Mouse (Mus musculus): ENCODE data around the gene Lrp5. TPM values are rescaled to one million over a fixed set of nuclear protein-coding genes. Genes with fewer than 3 reads are reported as not detected.
A peak's percentile ranks its signal among the peaks of the same experiment; 100 is the strongest.

Lrp5 gene
- 1.1 and 1.4 TPM in 2 replicates for polyA plus RNA-seq (2015; fragmentation: Nextera tagmentation; extraction: Ambion mirVana)

DNA sequence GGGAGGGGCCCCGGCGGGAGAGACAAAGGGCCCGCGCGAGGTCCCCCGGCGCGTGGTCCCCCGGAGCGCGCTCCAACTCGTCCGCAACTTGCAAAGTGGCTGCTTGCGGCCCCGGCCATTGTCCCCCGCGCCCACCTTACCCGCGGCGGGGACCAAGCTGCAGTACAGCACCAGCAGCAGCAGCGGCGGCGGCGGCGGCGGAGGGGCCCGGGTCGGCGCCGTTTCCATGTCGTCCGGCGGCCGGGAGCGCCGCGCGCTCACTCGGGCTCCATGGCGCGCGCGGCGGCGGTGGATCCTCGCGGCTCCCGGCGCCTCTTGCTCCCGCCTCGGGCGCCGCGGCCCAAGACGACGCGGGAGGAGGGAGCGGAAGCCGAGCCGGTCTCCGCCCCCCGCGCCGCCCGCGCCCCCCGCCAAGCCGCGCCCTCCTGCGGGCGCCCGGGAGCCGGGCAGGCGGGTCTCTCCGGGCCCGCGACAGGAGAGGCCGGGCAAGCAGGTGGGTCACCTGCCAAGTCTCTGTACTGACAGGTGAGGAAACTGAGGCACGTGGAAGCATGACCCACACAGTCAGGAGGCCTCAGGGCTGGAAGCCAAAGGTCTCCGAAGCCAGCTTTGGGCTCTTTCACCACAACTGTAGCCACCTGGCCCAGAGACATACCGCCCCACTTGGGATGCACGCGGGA is at the start of gene Lrp5:
Lrp5 (minus strand) TSS at position 350 of the 680 bp plus-strand sequence.
- H3K36me3 ChIP-seq (replicated peaks), result no peaks in the 10 kb centered on the region
- H3K4me2 ChIP-seq, result peak within 1 kb of the TSS; percentile 96
- H3K27me3 ChIP-seq (replicated peaks), result 0 out of 2 replicates have a peak, but pooled peaks cover 8% of the 10 kb centered on the region
- peak within 1 kb of the TSS; percentile 64 for H3K4me3 ChIP-seq
- no peak within 1 kb of the TSS for H3K27ac ChIP-seq
- peak; percentile 25 for ATAC-seq (replicated peaks)
- under 1% methylated on average over 73 of the region's 83 CpGs for WGBS
- H3K4me1 ChIP-seq, result peaks cover 24% of the 10 kb centered on the region
- H3K9ac ChIP-seq, result peak within 1 kb of the TSS; percentile 63
- no peaks in the 10 kb centered on the region for H3K9me3 ChIP-seq

DNA sequence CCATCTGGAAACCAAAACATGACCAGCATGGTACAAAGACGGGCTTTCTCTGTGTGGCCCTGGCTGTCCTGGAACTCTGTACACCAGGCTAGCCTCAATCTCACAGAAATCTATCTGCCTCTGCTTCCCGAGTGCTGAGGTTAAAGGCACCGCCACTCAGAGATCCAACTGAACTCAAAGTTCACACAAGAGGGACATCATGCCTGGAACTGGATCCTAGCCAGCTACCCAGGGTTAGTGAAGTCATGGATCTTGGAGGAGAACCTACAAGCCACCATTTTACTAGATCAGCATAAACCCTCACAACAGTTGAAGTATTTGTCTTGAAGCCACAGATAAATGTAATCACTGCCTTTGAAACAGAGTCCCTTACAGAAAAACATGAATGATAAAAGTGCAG is 49.6 kb upstream of the Lrp5 start:
- Histone ChIP-seq H3K9ac (no peak overlapping the region), H3K4me1 (no peaks in the 10 kb centered on the region), H3K27me3 (replicated peaks) (no peaks in the 10 kb centered on the region), H3K4me3 (no peak overlapping the region), H3K9me3 (no peaks in the 10 kb centered on the region), H3K4me2 (no peak overlapping the region), H3K36me3 (replicated peaks) (no peaks in the 10 kb centered on the region), H3K27ac (no peak overlapping the region)
- WGBS, result 95% methylated on average over 3 of the region's 3 CpGs
- ATAC-seq (replicated peaks), result no peak

DNA sequence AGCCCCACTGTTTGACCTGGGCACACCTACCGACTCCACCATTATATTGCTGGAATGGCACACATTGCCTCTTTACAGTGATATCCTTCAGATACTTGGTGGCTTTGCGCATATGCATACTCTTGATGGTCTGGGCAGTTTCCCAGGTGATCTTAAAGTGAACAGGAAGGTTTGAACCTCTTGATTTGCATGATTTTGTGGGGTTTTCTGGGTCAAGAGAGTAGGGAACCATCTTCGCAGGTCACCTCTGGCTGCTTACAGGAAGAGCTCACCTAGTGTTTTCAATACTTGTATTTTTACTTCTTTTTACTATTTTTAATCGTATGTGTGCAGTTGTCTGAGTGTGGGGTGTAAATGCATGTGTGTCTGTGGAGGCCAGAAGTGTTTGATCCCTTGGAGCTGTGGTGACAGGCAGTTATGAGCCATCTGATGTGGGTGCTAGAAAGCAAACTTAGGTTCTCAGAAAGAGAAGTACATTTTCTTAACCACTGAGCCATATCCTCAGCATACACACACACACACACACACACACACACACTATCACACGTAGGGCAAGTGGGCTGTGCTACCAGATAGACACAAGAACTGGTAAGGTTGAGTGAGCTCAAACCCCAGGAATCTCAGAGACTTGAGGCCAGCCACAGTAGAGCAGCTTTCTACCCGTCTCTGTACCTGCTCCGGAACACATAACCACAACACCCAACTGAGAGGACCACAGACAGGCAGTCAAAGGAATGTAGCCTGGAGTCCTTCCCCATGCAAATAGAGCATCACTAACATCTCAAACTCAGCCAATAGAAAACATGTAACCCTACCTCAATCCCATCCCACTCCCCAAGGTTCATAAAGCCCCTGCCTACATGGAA is 44.6 kb upstream of the Lrp5 start:
- Histone ChIP-seq H3K27ac (no peak overlapping the region), H3K4me3 (no peak overlapping the region), H3K9me3 (no peaks in the 10 kb centered on the region), H3K4me2 (no peak overlapping the region), H3K4me1 (no peaks in the 10 kb centered on the region), H3K27me3 (replicated peaks) (no peaks in the 10 kb centered on the region), H3K36me3 (replicated peaks) (no peaks in the 10 kb centered on the region), H3K9ac (no peak overlapping the region)
- ATAC-seq (replicated peaks), result no peak
- 87% methylated on average over 7 of the region's 7 CpGs for WGBS

GRCm38 (mm10) chr19:3728901-3729300 is 42.5 kb upstream of the Lrp5 start:
- Histone ChIP-seq H3K9me3 (no peaks in the 10 kb centered on the region), H3K27ac (no peak overlapping the region), H3K36me3 (replicated peaks) (no peaks in the 10 kb centered on the region), H3K4me3 (no peak overlapping the region), H3K4me1 (no peaks in the 10 kb centered on the region), H3K4me2 (no peak overlapping the region), H3K9ac (no peak overlapping the region), H3K27me3 (replicated peaks) (no peaks in the 10 kb centered on the region)
- WGBS, result 71% methylated on average over 2 of the region's 2 CpGs
- ATAC-seq (replicated peaks), result no peak

GRCm38 (mm10) chr19:3724779-3725178 is 38.4 kb upstream of the Lrp5 start:
- Histone ChIP-seq H3K4me1 (peaks cover 2% of the 10 kb centered on the region; the same call in 1 of the 2 replicates), H3K4me3 (no peak overlapping the region), H3K27me3 (replicated peaks) (no peaks in the 10 kb centered on the region), H3K9me3 (no peaks in the 10 kb centered on the region), H3K36me3 (replicated peaks) (no peaks in the 10 kb centered on the region), H3K9ac (no peak overlapping the region), H3K27ac (no peak overlapping the region), H3K4me2 (no peak overlapping the region)
- WGBS, result 7% methylated on average over 1 of the region's 1 CpGs
- ATAC-seq (replicated peaks), result no peak

DNA sequence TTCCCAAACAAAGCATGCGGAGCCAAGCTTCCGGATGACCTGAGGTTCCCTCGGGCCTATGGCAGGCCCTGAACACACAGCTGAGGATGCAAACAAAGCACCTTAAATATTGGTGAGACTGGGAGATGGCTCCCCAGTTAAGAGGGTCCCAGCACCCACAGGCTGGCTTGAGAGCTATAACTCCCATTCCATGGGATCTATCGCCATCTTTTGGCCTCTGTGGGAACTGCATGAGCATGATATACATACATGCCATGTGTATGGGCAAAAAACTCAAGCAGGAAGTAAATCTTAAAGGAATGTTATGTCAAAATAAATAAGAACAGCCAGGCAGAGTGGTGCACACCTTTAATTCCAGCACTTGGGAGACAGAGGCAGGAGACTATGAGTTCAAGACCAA is 37.5 kb upstream of the Lrp5 start:
- no peaks in the 10 kb centered on the region for H3K9me3 ChIP-seq
- no peak overlapping the region for H3K9ac ChIP-seq
- H3K4me2 ChIP-seq, result no peak overlapping the region
- no peak overlapping the region for H3K4me3 ChIP-seq
- peaks cover 11% of the 10 kb centered on the region for H3K4me1 ChIP-seq
- H3K36me3 ChIP-seq (replicated peaks), result no peaks in the 10 kb centered on the region
- no peaks in the 10 kb centered on the region for H3K27me3 ChIP-seq (replicated peaks)
- WGBS, result 78% methylated on average over 4 of the region's 4 CpGs
- ATAC-seq (replicated peaks), result no peak
- no peak overlapping the region for H3K27ac ChIP-seq

DNA sequence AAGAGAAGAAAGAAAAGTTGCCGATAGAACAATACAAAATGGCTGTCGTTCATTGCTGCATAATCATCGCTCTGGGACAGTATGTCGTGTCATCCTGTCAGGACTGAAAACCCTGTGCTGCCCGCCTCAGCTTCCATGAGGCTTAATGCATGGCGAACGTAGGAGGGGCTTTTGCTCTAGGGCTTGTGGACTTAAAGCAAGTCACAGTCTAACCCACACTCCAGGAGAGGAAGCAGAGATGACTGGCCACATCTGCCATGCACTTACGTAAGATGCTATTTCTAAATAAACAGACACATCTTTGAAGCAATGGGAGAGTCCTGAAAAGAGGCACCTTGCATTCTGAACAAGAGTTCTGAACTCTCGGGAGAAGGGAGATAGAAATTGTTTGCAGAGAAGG is 36.8 kb upstream of the Lrp5 start:
- no peaks in the 10 kb centered on the region for H3K27me3 ChIP-seq (replicated peaks)
- H3K9me3 ChIP-seq, result no peaks in the 10 kb centered on the region
- no peak for ATAC-seq (replicated peaks)
- no peak overlapping the region for H3K4me3 ChIP-seq
- 95% methylated on average over 9 of the region's 9 CpGs for WGBS
- H3K36me3 ChIP-seq (replicated peaks), result no peaks in the 10 kb centered on the region
- H3K4me2 ChIP-seq, result no peak overlapping the region
- H3K27ac ChIP-seq, result no peak overlapping the region
- H3K4me1 ChIP-seq, result peaks cover 12% of the 10 kb centered on the region
- H3K9ac ChIP-seq, result no peak overlapping the region

GRCm38 (mm10) chr19:3719362-3719891 is 33.1 kb upstream of the Lrp5 start:
- Histone ChIP-seq H3K27ac (no peak overlapping the region), H3K9me3 (no peaks in the 10 kb centered on the region)
- peak; percentile 66 for ATAC-seq (replicated peaks)

GRCm38 (mm10) chr19:3718481-3719361 is 32.4 kb upstream of the Lrp5 start:
- Histone ChIP-seq H3K9me3 (no peaks in the 10 kb centered on the region), H3K36me3 (replicated peaks) (peaks cover 13% of the 10 kb centered on the region), H3K9ac (0 out of 2 replicates have a peak overlapping the region, but pooled peaks have one; percentile 10), H3K4me3 (peak overlapping the region; percentile 36), H3K4me1 (peaks cover 12% of the 10 kb centered on the region), H3K27ac (no peak overlapping the region), H3K27me3 (replicated peaks) (no peaks in the 10 kb centered on the region), H3K4me2 (peak overlapping the region; percentile 62)
- 42% methylated on average over 19 of the region's 19 CpGs for WGBS
- peak; percentile 68 for ATAC-seq (replicated peaks)

More at GRCm38 (mm10) chr19:3719362-3719891, 33.1 kb upstream of the Lrp5 start:
- H3K36me3 ChIP-seq (replicated peaks), result peaks cover 13% of the 10 kb centered on the region
- no peaks in the 10 kb centered on the region for H3K27me3 ChIP-seq (replicated peaks)
- peak overlapping the region; percentile 62 for H3K4me2 ChIP-seq
- peak overlapping the region; percentile 36 for H3K4me3 ChIP-seq
- H3K9ac ChIP-seq, result 0 out of 2 replicates have a peak overlapping the region, but pooled peaks have one; percentile 10
- WGBS, result 2% methylated on average over 27 of the region's 27 CpGs
- peaks cover 12% of the 10 kb centered on the region for H3K4me1 ChIP-seq

DNA sequence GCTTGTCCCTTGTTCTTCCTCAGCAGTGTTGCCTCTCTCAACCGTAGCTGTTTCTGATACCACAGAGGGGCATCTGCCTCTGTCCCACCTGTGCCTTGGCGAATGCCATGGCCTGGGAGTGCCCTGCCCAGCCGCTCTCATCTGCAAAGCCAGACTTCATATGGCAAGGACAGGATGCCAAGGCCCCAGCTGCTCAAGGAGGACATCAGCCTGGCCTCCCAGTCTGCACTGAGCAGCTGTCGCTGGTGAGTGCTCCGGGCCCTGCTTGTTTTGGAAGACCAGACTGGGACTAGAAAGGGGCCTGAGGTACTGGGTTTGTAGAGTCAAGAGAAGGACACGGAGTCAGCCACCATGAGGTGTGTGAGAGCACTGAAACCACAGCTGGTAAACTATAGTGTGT is 28.0 kb upstream of the Lrp5 start:
- ATAC-seq (replicated peaks), result no peak
- Histone ChIP-seq H3K27me3 (replicated peaks) (no peaks in the 10 kb centered on the region), H3K27ac (no peak overlapping the region), H3K4me1 (peaks cover 16% of the 10 kb centered on the region), H3K9me3 (no peaks in the 10 kb centered on the region), H3K4me3 (no peak overlapping the region), H3K9ac (no peak overlapping the region), H3K36me3 (replicated peaks) (peaks cover 13% of the 10 kb centered on the region), H3K4me2 (no peak overlapping the region)
- whole genome bisulfite sequencing, result 94% methylated on average over 6 of the region's 6 CpGs

DNA sequence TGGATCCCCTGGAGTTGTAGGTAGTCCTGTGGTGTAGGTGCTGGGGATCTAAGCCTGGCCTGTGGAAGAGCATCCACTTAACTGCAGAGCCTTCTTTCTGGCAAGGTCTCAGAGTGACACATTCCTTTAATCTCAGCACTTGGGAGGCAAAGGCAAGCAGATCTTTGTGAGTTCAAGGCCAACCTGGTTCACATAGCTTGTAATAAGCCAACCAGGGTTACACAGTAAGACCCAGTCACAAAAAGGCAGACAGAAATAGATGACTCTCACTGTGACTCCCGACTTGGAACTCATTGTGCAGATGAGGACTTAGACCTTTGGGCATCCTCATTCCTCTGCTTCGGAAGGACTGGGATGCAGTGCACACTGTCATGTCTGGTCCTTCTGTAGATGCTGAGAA is 24.1 kb upstream of the Lrp5 start:
- H3K36me3 ChIP-seq (replicated peaks), result no peaks in the 10 kb centered on the region
- H3K4me3 ChIP-seq, result no peak overlapping the region
- H3K9me3 ChIP-seq, result no peaks in the 10 kb centered on the region
- no peak overlapping the region for H3K9ac ChIP-seq
- 93% methylated on average over 2 of the region's 2 CpGs for WGBS
- H3K4me2 ChIP-seq, result no peak overlapping the region
- H3K27me3 ChIP-seq (replicated peaks), result no peaks in the 10 kb centered on the region
- H3K4me1 ChIP-seq, result peaks cover 27% of the 10 kb centered on the region
- H3K27ac ChIP-seq, result no peak overlapping the region
- no peak for ATAC-seq (replicated peaks)

Data from midbrain, embryonic 15.5 days (tissue).